Mouse (Mus musculus) forebrain, embryonic 12.5 days (tissue): ENCODE data around the gene 4930455H04Rik. TPM values are rescaled to one million over a fixed set of nuclear protein-coding genes. Genes with fewer than 3 reads are reported as not detected.

ENCODE experiments used
- ATAC-seq: fragments of 200-750 bp; cut with Nextera tagmentation; 2 replicates; pipeline ENCODE4 v1.8.0; 2017; ENCODE audit warnings: moderate TSS enrichment; ENCODE audit not compliant: low FRiP score
- H3K27ac ChIP-seq: fragments of 300-500 bp; sonication (generic); 2 replicates; pipeline ENCODE4 v1.5.1; 2016; ENCODE audit warnings: mild to moderate bottlenecking
- H3K27me3 ChIP-seq: fragments of 300-500 bp; sonication (generic); 2 replicates; pipeline ENCODE4 v1.6.1; 2016; ENCODE audit warnings: mild to moderate bottlenecking
- H3K36me3 ChIP-seq: fragments of 300-500 bp; sonication (generic); replicated peaks from 2 replicates; pipeline ENCODE4 v1.6.1; 2016; ENCODE audit warnings: mild to moderate bottlenecking
- H3K4me1 ChIP-seq: fragments of 300-500 bp; sonication (generic); 2 replicates; pipeline ENCODE4 v1.6.1; 2016
- H3K4me2 ChIP-seq: fragments of 300-500 bp; sonication (generic); 2 replicates; pipeline ENCODE4 v1.6.1; 2016; ENCODE audit warnings: mild to moderate bottlenecking, moderate library complexity
- H3K4me3 ChIP-seq: fragments of 300-500 bp; sonication (generic); replicated peaks from 2 replicates; pipeline ENCODE4 v1.5.1; 2016; ENCODE audit warnings: mild to moderate bottlenecking
- H3K9ac ChIP-seq: fragments of 300-500 bp; sonication (generic); 2 replicates; pipeline ENCODE4 v1.6.1; 2016; ENCODE audit warnings: mild to moderate bottlenecking
- H3K9me3 ChIP-seq: fragments of 300-500 bp; sonication (generic); 2 replicates; pipeline ENCODE4 v1.6.1; 2016
- WGBS: fragments of 180-500 bp; shearing (Covaris S2); methylation state at CpG from one replicate; pipeline ENCODE4 v1.1.7; 2016; 5-methylcytosine and 5-hydroxymethylcytosine counted together
- polyA plus RNA-seq: library from polyadenylated mRNA; unstranded; fragments of >200 nt; fragmentation: Nextera tagmentation; extraction: Ambion mirVana; gene quantifications from 2 replicates; pipeline ENCODE4 v1.2.1, GENCODE M21; 2016

The 4930455H04Rik gene
- polyA plus RNA-seq, 1 experiment from 2014 or later = not detected

- ATAC-seq = no peak
- Histone ChIP-seq H3K27me3 (no peaks in the 10 kb centered on the region), H3K4me3 (no peak overlapping the region), H3K9ac (no peak overlapping the region), H3K4me1 (no peaks in the 10 kb centered on the region), H3K9me3 (no peaks in the 10 kb centered on the region), H3K27ac (no peak overlapping the region), H3K4me2 (no peak overlapping the region), H3K36me3 (no peaks in the 10 kb centered on the region)
- WGBS = 94% methylated on average over 3 of the region's 3 CpGs
Observed at GRCm38 (mm10) chr3:116951489-116951888, 16.6 kb upstream of the 4930455H04Rik start.

GRCm38 (mm10) chr3:116952242-116952899 lies 15.7 kb upstream of the 4930455H04Rik start:
- Histone ChIP-seq H3K4me3 (no peak overlapping the region), H3K27me3 (no peaks in the 10 kb centered on the region), H3K9ac (no peak overlapping the region), H3K36me3 (no peaks in the 10 kb centered on the region), H3K4me1 (no peaks in the 10 kb centered on the region), H3K27ac (no peak overlapping the region), H3K4me2 (no peak overlapping the region), H3K9me3 (no peaks in the 10 kb centered on the region)
- WGBS = 90% methylated on average over 8 of the region's 8 CpGs
- ATAC-seq = no peak

GRCm38 (mm10) chr3:116953366-116953765 lies 14.7 kb upstream of the 4930455H04Rik start:
- H3K4me2 ChIP-seq = no peak overlapping the region

GRCm38 (mm10) chr3:116955061-116955460 lies 13.0 kb upstream of the 4930455H04Rik start:
- WGBS = 65% methylated on average over 6 of the region's 6 CpGs
- no peaks in the 10 kb centered on the region for H3K27me3 ChIP-seq
- H3K4me3 ChIP-seq = no peak overlapping the region
- H3K4me1 ChIP-seq = no peaks in the 10 kb centered on the region
- no peak overlapping the region for H3K4me2 ChIP-seq
- ATAC-seq = no peak
- no peaks in the 10 kb centered on the region for H3K36me3 ChIP-seq
- no peak overlapping the region for H3K27ac ChIP-seq
- H3K9me3 ChIP-seq = no peaks in the 10 kb centered on the region
- no peak overlapping the region for H3K9ac ChIP-seq

More at GRCm38 (mm10) chr3:116953366-116953765, 14.7 kb upstream of the 4930455H04Rik start:
- no peak overlapping the region for H3K4me3 ChIP-seq
- no peaks in the 10 kb centered on the region for H3K36me3 ChIP-seq
- no peaks in the 10 kb centered on the region for H3K4me1 ChIP-seq
- no peaks in the 10 kb centered on the region for H3K9me3 ChIP-seq
- H3K27me3 ChIP-seq = no peaks in the 10 kb centered on the region
- H3K27ac ChIP-seq = no peak overlapping the region
- no peak for ATAC-seq
- H3K9ac ChIP-seq = no peak overlapping the region
- 85% methylated on average over 6 of the region's 6 CpGs for WGBS

GRCm38 (mm10) chr3:116960414-116960813 lies 7.7 kb upstream of the 4930455H04Rik start:
- Histone ChIP-seq H3K4me2 (no peak overlapping the region), H3K9ac (no peak overlapping the region), H3K4me1 (no peaks in the 10 kb centered on the region), H3K4me3 (no peak overlapping the region), H3K9me3 (no peaks in the 10 kb centered on the region), H3K27me3 (no peaks in the 10 kb centered on the region), H3K27ac (no peak overlapping the region), H3K36me3 (no peaks in the 10 kb centered on the region)
- ATAC-seq = no peak
- 92% methylated on average over 2 of the region's 2 CpGs for WGBS

- Histone ChIP-seq H3K9ac (no peak overlapping the region), H3K27me3 (no peaks in the 10 kb centered on the region), H3K4me1 (peaks cover under 1% of the 10 kb centered on the region; the same call in 1 of the 2 replicates), H3K4me3 (no peak overlapping the region), H3K9me3 (no peaks in the 10 kb centered on the region), H3K4me2 (no peak overlapping the region), H3K36me3 (no peaks in the 10 kb centered on the region), H3K27ac (no peak overlapping the region)
- ATAC-seq = no peak
- WGBS = 73% methylated on average over 15 of the region's 15 CpGs
Observed at GRCm38 (mm10) chr3:116961354-116962142, 6.5 kb upstream of the 4930455H04Rik start.

GRCm38 (mm10) chr3:116963213-116963612 lies 4.9 kb upstream of the 4930455H04Rik start:
- H3K9me3 ChIP-seq = no peaks in the 10 kb centered on the region
- no peaks in the 10 kb centered on the region for H3K27me3 ChIP-seq
- no peak overlapping the region for H3K9ac ChIP-seq
- H3K4me2 ChIP-seq = no peak overlapping the region
- H3K4me1 ChIP-seq = peaks cover 6% of the 10 kb centered on the region
- 76% methylated on average over 4 of the region's 4 CpGs for WGBS
- no peak overlapping the region for H3K4me3 ChIP-seq
- H3K36me3 ChIP-seq = no peaks in the 10 kb centered on the region
- ATAC-seq = no peak
- H3K27ac ChIP-seq = no peak overlapping the region

GRCm38 (mm10) chr3:116964426-116964825 lies 3.6 kb upstream of the 4930455H04Rik start:
- H3K36me3 ChIP-seq = no peaks in the 10 kb centered on the region
- no peaks in the 10 kb centered on the region for H3K27me3 ChIP-seq
- H3K9ac ChIP-seq = no peak overlapping the region
- H3K9me3 ChIP-seq = no peaks in the 10 kb centered on the region
- peaks cover 12% of the 10 kb centered on the region for H3K4me1 ChIP-seq
- 94% methylated on average over 9 of the region's 9 CpGs for WGBS
- no peak overlapping the region for H3K4me3 ChIP-seq
- H3K4me2 ChIP-seq = no peak overlapping the region
- ATAC-seq = no peak
- H3K27ac ChIP-seq = no peak overlapping the region

GRCm38 (mm10) chr3:116966225-116966624 lies 1.8 kb upstream of the 4930455H04Rik start:
- peak; percentile 71; the same call in 1 of the 2 replicates for ATAC-seq
- Histone ChIP-seq H3K4me3 (no peak overlapping the region), H3K36me3 (no peaks in the 10 kb centered on the region), H3K4me1 (peaks cover 12% of the 10 kb centered on the region), H3K27me3 (no peaks in the 10 kb centered on the region), H3K27ac (no peak overlapping the region), H3K9me3 (no peaks in the 10 kb centered on the region), H3K9ac (no peak overlapping the region), H3K4me2 (no peak overlapping the region)
- 29% methylated on average over 4 of the region's 4 CpGs for WGBS

GRCm38 (mm10) chr3:116966800-116967199 lies 1.3 kb upstream of the 4930455H04Rik start:
- H3K4me1 ChIP-seq = peaks cover 12% of the 10 kb centered on the region
- H3K4me3 ChIP-seq = no peak overlapping the region
- WGBS = 67% methylated on average over 6 of the region's 6 CpGs
- H3K27me3 ChIP-seq = no peaks in the 10 kb centered on the region
- H3K36me3 ChIP-seq = no peaks in the 10 kb centered on the region
- H3K27ac ChIP-seq = no peak overlapping the region
- ATAC-seq = no peak
- H3K4me2 ChIP-seq = peak overlapping the region; percentile 15; the same call in 1 of the 2 replicates
- H3K9ac ChIP-seq = no peak overlapping the region
- no peaks in the 10 kb centered on the region for H3K9me3 ChIP-seq

- WGBS = 93% methylated on average over 6 of the region's 6 CpGs
- no peak overlapping the region for H3K4me2 ChIP-seq
- no peak overlapping the region for H3K4me3 ChIP-seq
Observed at GRCm38 (mm10) chr3:116967436-116967835, 631 bp upstream of the 4930455H04Rik start.

GRCm38 (mm10) chr3:116968540-116968997 lies 502 bp downstream of the 4930455H04Rik start, which contains the start of gene Palmd:
Gene Palmd (minus strand): TSS chr3:116968987.
- peak; percentile 93 for ATAC-seq
- no peaks in the 10 kb centered on the region for H3K9me3 ChIP-seq
- no peaks in the 10 kb centered on the region for H3K36me3 ChIP-seq
- H3K4me2 ChIP-seq = peak within 1 kb of the TSS; percentile 58
- whole genome bisulfite sequencing = 9% methylated on average over 17 of the region's 17 CpGs
- H3K9ac ChIP-seq = peak within 1 kb of the TSS; percentile 51
- H3K27me3 ChIP-seq = no peaks in the 10 kb centered on the region
- peak within 1 kb of the TSS; percentile 39 for H3K4me3 ChIP-seq
- H3K4me1 ChIP-seq = peaks cover 12% of the 10 kb centered on the region
- peak within 1 kb of the TSS; percentile 73 for H3K27ac ChIP-seq

More at GRCm38 (mm10) chr3:116967436-116967835, 631 bp upstream of the 4930455H04Rik start:
- H3K27ac ChIP-seq = no peak overlapping the region
- no peak for ATAC-seq
- no peak overlapping the region for H3K9ac ChIP-seq
- no peaks in the 10 kb centered on the region for H3K36me3 ChIP-seq
- H3K27me3 ChIP-seq = no peaks in the 10 kb centered on the region
- peaks cover 12% of the 10 kb centered on the region for H3K4me1 ChIP-seq
- H3K9me3 ChIP-seq = no peaks in the 10 kb centered on the region
